Mouse (Mus musculus): ENCODE results near the gene Mgmt.

Mgmt gene

DNA sequence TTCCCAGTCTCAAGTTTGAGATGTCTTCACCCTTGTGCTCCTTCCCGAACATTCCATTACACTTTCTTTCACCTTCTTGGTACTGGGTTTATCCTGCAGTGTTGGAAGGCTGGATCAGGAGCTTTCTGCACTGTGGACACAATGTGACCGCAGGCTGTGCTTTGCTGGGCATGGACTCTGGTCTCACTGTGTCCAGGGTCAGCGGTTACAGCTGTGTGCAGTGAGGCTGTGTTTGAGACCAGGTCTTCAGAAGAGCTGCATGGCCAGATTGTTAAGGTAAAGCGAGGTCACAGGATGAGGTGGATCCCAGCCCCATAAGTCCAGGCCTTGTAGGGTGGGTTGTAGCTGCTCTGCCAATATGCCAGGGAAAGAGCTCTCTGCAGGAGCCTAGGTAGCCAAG, 18.5 kb downstream of the Mgmt start:
- no peak for DNase-seq (ENCODE audit: low spot score)

DNA sequence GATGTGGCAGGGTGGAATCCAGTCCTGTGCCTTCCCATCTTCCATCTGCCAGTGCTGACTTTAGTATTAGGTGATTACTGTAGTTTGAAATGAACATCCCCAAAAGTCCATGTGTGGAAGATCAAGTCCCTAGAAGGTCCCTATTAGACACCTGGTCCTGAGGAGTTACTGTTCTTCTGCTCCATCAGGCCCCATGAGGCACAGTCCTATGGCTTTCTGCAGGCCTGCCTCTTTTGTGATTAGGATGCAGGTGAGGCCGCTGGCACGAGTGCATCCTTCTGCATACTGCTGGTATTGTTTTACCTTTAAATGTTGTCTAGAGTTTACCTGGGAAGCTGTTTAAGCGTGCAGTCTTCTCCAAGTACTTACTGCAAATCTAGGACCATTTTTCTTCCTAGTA, 21.6 kb downstream of the Mgmt start:
- no peak for DNase-seq (ENCODE audit: low spot score)

DNA sequence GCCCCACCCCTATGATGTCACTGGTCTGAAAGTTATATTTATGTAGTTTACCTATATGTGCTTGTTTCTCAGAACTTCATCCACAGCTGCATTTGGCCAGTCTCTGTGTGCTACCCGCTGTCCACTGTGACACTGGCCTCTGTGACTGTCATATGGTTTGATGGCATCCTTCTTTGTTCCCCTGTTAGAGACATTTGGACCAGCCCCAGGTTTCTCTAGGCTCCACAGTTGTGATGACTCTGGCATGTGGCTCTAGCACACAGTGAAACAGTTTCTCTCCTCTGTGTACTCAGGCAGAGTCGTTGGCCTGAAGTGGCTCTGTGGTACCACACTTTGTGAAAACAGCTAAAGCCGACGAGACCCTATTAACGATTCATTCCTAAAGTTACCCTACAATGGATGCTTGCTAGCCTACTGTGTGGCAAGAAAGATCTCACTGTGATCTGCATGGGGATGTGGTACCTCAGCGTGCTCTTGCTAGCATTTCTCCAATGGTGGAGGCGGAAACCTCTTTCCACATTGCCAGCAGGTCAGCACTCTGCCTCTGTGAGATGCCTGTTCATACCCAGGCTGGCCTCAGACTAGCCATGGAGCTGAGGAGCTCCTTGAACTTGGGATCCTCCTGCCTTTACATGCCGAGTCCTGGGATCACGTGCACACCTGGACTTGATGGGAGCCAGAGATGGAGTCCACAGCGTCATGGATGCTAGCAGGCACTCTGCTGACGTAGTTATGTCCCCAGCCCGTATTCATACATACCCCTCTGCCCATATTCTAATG, 26.8 kb downstream of the Mgmt start:
- no peak for DNase-seq (ENCODE audit: low spot score)

DNA sequence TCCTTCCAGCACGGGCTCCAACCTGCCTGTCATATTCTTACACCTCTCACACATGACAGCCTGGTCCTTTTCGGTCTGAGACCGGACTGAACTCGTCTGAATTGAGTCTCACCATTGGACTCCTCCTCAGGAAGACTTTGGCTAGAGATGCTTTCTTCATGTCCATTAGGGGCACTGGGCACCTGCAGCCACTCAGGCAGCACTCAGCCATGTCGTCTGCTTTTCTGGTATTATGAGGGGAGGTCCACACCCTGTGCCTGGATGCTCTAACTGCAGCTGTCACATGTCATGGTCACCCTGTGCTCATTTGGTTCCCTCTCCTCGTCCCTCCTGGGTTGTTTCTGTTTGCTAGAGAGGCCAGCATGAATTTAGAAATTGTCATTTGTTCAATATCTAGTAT, 27.8 kb downstream of the Mgmt start:
- no peak for DNase-seq (ENCODE audit: low spot score)

DNA sequence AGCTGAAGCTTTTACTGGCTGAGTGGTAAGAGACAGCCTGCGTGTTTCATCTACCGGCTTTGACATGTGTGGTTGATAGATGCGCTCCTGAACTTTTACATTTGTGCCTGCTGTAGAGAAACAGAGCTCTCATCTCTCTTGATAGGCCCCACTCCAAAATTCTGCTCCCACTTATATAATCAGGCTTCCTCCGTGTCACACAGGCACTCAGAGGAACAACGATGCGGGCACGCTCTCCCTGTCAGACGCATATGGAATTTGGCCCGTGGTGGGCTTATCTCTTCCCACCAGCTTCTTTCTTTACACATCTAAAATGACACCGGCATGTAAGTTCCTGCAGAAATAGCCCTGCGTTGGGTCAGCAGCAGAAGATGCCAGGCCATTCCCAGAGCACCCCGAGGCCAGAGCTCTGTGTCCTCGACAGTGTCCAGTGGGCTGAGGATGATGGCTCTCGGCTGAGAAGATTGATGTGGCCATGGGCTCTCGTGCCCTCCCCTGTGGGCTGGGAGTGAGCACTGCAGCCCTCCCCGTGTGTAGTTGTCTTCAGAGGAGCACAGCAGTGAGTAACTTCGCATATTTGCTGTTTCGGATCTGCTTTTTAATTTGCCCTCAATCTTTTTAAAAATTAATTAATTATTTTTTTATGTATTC, 30.3 kb downstream of the Mgmt start:
- DNase-seq (ENCODE audit: low spot score), result no peak

DNA sequence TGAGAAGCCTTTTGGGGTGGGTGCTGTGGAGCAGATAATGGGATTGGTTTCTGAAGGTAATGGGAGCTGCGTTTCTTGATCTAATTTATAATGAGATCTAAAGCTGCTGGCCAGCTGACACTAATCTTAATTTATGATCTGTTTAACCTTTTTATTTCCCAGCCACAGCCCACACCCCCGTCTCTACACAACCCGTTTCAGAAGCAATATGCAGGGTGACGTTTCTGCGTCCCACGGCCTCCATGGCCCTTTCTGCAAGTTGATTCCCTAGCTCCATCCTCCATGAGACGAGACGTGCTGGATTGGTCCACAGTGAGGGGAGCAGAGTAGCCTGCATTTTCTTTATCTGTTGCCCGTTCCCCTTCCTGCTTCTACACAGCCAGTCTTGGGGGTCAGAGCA, 31.8 kb downstream of the Mgmt start:
- no peak for DNase-seq (ENCODE audit: low spot score)

DNA sequence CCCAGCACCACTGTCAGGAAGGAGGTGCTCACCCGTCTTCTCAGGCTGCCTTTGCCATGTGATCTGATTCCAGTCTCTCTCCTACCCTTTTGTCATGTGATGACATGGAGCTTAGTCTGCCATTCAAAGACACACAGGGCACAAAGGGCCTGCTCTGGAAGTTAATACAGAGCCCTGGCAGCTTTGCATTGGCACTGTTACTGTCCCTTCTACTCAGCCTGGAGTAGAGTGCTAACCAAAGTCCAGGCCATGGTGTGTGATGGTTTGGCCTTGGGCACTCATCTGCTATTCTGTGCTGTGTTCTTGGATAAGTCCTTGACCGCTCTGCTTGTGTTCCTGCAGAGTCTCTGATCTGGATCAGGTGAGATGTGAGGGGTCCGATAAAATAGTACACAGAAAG, 36.0 kb downstream of the Mgmt start:
- no peak for DNase-seq (ENCODE audit: low spot score)

DNA sequence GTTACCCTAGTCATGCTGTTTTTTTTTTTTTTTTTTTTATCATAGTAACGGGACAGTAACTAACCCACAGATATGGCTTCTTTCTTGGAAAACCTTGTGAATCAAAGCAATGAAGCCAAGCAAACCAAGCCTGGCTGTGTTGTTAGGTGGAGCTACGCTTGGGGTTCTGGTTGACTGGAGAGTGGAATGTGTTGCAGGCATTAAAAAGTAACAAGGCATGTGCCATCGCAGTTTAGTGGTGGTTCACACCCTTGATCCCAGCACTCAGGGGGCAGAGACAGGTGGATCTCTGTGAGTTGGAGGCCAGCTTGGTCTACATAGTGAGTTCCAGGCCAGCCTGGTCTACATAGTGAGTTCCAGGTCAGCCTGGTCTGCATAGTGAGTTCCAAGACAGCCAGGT, 39.0 kb downstream of the Mgmt start:
- no peak for DNase-seq (ENCODE audit: low spot score)

DNA sequence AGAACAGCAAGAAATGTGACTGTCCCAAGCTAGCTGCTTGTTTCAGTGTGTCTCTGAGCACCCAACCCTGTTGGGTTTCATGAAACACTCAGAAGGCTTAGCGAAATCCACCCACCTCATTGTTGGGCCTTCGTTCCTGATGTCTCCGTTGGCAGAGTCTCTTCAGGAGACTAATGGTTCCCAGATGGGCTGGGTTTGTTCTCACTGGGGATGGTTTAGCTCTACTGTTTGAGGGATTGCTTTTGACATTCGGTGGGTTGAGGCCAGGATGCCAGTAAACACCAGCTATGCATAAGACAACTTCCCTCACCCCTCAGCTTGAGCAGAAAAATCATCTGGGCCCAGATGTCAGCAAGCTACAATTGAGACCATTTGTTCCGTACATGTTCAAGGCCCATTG, 39.9 kb downstream of the Mgmt start:
- no peak for DNase-seq (ENCODE audit: low spot score)

DNA sequence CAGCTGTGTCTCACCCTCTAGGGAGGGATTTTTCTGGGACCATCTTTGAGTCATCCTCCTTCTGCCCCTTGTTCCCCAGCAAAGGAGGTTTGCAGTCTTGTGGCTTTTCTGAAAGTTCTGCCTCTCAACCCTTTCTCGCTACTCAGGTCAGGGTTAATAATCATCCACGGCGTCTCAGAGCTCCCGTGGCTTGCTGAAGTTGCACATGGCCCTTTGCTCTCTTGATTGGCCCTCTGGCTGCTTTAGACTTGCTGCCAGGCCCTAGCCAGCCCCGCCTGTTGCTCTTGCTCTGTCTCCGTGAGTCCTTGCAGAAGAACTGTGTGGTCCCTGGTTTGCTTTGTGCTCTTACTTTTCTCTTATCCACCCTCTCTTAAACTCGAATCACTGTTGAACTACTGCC, 40.4 kb downstream of the Mgmt start:
- no peak for DNase-seq (ENCODE audit: low spot score)

DNA sequence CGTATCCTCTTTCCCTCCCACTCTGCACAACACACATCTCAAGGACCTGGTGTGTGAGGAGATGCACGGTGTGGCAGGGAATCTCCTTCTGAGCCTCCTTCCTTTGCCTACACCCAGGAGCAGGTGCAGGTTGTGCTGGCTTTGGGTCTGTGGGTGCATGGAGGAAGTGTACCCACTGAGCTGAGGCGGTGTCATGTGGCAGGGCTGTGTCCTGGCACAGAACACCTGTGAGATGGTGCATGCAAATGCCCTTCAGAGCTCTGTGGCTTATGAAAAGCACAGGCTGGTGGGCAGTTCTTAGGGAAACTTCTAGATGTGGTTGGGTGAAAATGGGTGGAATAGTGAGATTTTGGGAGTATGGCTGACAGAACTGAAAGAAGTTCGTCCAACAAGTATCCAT, 44.0 kb downstream of the Mgmt start:
- no peak for DNase-seq (ENCODE audit: low spot score)

DNA sequence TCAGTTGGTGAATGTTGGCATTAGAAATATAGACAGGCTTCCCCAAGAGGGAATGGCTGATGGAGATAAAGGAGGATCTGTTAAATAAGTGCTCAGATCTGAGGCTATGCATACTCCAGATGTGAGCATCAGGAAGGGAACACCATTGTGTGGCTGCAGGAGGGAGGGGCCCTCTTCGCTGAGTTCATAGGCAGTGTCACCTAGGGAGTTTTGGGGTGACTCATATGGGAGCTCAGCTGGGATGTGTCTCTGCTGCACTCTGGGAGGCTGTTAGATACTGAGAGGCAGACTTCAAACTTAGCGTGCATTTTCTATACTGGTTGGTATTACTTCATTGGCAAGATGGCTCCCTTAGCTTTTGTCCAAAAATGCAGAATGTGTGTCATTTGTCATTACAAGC, 48.0 kb downstream of the Mgmt start:
- no peak for DNase-seq (ENCODE audit: low spot score)

DNA sequence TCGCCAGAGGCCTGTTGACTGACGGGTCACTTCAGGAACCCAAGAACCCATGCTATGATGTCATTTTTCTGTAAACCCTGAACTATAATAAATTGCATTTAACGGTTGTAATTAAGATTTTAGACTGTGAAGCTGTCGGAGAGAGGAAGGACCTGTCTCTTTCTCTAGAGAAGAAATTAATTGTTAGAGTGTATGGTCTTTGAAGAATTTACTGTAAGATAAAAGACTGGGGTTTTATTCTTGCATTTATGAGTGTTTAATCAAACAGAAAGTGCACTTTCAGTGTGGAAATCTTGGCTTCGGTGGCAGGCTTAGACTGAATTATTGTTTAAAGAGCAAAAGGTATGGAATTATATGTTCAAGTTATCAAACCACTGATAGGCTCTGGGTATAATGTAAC, 49.5 kb downstream of the Mgmt start:
- DNase-seq (ENCODE audit: low spot score), result no peak

DNA sequence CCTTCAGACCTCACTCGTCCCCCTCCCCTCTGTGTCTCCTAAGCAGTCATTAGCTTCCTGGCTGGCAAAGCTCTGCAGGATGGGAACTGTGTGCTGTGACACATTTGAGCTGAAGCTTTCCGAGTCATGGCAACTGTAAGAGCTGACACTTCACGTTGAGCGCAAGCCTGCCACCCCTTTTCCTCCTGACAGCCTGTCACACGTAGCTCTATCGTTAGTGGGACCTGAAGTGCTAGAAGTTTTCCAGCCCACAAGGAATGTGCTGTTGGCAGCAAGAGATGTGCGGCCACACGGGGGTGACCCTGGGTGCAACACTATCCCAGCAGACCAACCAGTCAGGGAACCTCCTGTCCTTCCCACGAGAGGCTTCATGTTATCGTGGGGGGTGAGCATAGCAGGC, 51.3 kb downstream of the Mgmt start:
- no peak for DNase-seq (ENCODE audit: low spot score)

DNA sequence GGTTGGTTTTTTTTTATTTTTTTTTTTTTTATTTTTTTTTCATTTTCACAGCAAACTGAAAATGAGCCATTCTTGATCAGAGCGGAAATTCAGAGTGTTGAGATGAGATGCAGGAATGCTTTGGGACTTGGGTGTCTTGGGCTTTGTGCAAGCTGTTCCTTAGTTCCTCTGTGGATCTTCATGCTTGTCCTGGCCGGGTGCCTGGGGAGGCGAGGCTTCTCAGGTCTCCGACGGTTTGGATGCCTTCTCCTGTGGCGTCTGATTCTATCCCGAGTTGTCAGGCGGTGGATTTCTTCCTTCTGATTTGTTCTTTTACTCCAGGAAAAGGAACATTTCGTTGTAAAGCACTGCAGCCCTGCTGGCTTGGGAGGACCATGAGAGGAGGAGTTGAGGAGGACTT, 51.7 kb downstream of the Mgmt start:
- DNase-seq (ENCODE audit: low spot score), result no peak

DNA sequence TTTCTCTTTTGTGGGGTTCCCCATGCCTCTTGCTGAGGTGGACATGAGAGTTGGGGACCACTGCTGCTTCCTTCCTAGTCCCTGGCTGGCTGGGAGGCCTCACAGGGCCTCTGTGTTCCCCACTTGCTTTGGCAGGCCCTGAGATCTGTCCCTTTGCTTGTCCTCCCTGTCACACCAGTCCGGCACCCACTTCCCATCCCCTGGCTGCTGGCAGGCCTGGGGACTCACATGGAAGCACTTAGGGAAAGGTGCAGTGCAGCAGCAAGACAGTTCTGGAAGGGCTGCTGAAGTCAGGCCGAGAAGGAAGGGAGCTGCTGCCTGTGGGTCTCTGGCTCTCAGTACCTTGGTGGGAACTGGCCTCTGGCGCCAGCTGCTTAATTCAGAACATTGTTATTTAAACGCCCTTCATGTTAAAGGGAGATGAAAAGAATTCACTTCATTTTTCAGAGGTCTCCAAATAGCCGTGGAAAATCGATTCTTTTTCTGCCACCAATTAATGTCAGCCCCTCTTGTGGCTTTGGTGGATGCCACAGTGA, 53.9 kb downstream of the Mgmt start:
- DNase-seq (ENCODE audit: low spot score), result no peak

DNA sequence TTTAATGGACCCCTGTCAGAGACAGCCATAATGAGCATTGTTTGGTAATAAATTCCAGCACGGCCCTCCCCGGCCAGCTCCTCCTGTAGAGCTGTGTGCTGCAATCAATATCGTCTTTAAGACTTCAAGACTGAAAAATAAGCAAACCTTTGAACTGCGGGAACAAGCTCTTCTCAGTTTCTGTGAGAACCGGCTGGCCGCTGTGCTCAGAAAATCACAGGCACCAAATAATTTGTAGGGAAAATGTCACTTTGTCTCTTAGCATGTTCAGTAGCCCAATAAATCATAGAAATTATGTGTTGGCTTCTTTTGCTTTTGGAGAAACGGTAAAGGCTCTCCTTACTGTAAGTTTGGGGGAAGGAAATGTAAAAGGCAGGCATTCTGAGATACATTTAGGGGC, 58.2 kb downstream of the Mgmt start:
- DNase-seq (ENCODE audit: low spot score), result no peak

DNA sequence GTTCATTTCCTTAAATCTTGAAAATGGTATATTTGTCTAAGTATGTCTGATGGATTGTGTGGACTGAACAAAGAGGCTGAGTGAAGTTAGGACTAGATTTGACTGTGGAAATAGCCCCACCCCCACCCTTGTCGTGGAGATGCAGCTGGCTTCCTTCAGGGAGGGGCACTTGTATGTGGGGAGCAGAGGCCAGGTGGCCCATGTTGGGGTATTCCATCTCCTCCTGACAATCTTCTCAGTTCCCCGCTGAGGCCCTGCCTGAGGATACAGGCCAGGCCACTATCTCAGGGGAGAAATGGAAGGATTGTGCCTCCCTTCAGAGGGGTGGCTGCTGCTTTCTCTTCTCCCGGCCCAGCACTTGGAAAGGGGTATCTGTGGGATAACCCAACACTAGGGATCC, 58.8 kb downstream of the Mgmt start:
- no peak for DNase-seq (ENCODE audit: low spot score)

DNA sequence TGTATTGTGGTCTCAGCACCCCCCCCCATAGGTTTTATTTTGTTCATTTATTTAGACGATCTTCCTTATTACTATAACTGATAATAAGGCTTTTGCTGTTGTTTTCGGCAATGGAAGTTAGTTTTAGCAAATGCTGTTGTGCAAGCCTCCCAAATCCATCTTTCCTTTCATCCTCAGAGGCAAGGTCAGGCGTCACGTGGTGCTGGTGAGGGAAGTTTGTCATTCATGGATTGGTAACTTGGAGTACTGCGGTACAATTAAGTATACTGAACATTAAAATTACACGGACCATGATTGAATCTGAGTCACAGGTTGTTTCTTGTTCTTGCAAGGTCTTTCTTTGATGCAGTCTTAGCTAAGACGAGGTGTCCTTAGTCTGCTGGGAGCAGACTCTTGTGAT, 77.9 kb downstream of the Mgmt start:
- DNase-seq (ENCODE audit: low spot score), result no peak

DNA sequence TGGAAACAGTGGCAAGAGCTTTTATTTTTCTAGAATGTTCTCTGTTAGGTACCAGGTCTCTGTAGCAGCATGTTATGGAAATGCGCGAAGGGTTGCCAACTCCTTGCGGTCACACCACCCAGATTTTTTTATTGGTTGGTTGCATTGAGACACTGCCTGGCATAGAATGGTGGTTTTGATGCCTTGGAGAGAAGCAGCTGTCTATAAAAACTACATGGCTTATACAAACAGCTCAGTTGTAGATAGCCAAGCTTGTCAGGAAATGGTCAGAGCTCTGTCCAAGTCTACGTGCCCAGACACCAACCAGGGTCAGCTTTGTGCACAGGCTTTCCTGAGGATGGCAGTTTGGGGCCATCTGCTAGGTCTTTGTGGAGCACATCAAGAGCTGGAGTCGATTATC, 80.6 kb downstream of the Mgmt start:
- DNase-seq (ENCODE audit: low spot score), result no peak

DNA sequence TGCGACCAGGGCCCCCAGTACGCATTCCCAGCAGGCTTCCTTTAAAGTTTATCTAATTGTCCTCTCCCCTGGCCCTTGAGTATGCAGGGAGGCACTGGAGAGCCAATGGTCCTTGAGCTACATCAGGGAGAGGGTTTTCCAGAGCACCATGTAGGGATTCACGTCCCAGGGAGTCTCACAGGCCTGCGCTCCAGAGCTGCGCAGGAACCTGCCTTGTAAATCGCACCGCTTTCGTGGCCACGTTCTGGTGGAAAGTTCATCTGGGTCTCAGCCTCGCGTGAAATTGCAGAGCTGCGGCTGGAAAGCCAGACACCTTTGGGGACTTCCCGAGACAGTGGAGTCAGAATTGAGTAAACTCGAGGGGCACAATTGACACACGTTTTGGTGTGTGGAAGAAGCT, 103.0 kb downstream of the Mgmt start:
- DNase-seq (ENCODE audit: low spot score), result no peak

DNA sequence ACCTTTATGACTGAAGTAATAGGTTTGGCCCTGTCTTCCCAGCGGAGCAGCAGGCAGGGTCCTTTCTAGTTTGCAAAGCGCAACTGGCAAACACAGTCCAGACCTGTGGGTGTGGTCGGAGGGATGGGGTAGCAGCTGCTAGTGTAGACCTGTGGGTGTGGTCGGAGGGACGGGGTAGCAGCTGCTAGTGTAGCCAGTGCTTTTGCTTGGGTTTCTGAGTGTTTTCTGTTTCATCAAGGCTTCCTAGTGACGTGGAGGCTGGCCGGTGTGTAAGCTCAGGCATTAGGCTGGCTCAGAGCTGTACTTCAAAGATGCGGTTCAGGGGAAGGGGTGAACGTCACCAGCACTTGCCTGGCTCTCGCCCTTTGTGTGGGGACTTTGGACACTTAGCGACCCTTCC, 106.3 kb downstream of the Mgmt start:
- DNase-seq (ENCODE audit: low spot score), result no peak

DNA sequence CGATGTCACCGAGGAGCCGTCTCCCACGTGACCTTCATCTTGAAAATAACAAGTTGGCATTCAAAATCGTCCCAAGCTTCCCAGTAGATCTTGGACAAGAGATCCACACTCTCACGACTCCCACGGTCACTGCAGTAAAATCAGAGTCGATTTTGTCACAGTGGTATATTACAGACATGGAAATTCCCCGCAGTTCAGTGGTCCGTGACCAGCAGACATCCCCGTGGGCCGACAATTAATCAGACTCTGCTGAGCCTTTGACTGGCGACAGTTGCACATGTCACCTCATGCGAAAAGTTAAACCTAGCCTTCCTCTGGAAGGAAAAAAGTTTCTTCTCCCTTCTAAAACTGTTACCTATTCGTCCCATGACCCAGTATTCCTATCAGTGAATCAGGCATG, 106.8 kb downstream of the Mgmt start:
- no peak for DNase-seq (ENCODE audit: low spot score)

DNA sequence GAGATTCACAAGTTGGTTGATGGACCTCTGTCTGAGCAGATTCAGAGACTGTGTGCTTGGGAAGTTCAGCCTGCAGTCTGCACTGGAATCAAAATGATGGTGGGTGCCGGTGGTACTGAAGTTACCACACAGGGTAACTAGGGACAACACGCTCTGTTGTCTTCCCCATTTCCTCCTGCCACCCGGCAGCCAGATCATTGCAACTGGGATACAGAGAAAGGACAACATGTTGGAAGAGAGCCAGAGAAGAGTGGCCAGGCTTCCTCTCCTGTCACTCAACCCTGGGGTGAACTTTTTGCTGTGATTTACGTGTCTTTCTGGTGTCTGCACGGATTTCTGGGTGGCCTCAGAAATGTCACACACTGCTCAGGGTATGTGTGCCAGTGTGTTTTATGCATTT, 107.4 kb downstream of the Mgmt start:
- no peak for DNase-seq (ENCODE audit: low spot score)

Measured in urinary bladder, postnatal 10 days (tissue).